Mouse (Mus musculus): ENCODE results near the gene Gpr183. TPM values are rescaled to one million over a fixed set of nuclear protein-coding genes. Genes with fewer than 3 reads are reported as not detected.

Gpr183 gene
- polyA plus RNA-seq, 1 experiment from 2014 or later, result 3.5 TPM

DNA sequence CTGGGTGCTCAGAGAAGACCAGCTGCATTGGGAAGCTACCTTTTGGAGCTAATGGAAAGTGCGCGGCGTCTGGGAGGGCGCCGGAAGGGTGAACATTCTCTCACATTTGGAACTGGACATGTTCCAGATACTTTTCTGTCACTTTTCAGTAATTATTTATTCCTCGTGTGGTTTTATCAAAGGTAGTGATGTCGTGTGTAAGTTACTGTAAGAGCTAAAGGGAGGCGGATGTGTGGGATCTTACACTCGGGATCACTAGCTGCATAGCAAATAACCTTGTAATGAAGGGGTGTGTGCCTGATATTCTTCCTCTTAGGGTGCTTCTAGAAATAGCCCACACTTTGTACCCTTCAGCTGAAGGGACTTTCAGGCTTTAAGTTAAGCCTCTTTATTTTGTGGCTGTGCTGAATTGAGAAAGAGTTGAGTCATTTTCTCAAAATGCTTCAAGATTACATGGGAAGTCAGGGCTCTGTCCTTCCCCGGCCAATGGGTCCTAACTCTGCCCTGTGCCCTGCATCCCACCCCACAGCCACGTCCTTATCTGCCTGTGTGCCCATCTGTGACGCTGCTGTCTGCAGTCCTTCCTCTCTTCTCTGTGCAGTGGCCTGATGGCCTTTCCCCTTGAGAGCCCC is 3.4 kb downstream of the Gpr183 start:
- Histone ChIP-seq H3K27ac (no peak overlapping the region), H3K9me3 (no peaks in the 10 kb centered on the region), H3K36me3 (no peaks in the 10 kb centered on the region), H3K4me1 (peaks cover 3% of the 10 kb centered on the region; the same call in 1 of the 2 replicates), H3K27me3 (no peaks in the 10 kb centered on the region), H3K4me2 (replicated peaks) (no peak overlapping the region), H3K4me3 (no peak overlapping the region), H3K9ac (no peak overlapping the region)
- WGBS, result 85% methylated on average over 12 of the region's 12 CpGs
- no peak for ATAC-seq (ENCODE audit: insufficient number of reproducible peaks, insufficient read depth, low FRiP score, low TSS enrichment)

DNA sequence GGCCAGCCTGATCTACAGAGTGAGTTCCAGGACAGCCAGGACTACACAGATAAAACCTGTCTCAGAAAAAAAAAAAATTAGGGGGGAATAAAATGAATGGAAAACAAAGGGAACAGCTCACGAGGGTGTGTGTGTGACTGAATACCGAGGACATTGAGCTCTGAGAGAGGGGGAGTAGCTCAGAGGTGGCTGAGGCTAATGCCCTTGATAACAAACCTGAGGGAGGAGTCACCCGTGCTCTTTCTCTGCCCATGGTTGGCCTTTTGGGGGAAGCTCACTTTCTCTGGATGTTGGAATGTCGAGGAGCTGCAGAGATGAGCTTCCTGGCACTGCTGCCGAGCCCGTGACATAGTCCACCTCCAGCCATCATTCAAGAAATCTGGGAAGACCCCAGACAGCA is 4.0 kb downstream of the Gpr183 start:
- no peak overlapping the region for H3K27ac ChIP-seq
- no peaks in the 10 kb centered on the region for H3K9me3 ChIP-seq
- WGBS, result 76% methylated on average over 6 of the region's 6 CpGs
- no peak overlapping the region for H3K4me2 ChIP-seq (replicated peaks)
- no peaks in the 10 kb centered on the region for H3K27me3 ChIP-seq
- no peak overlapping the region for H3K9ac ChIP-seq
- ATAC-seq (ENCODE audit: insufficient number of reproducible peaks, insufficient read depth, low FRiP score, low TSS enrichment), result no peak
- no peaks in the 10 kb centered on the region for H3K36me3 ChIP-seq
- H3K4me3 ChIP-seq, result no peak overlapping the region
- H3K4me1 ChIP-seq, result peaks cover 3% of the 10 kb centered on the region; the same call in 1 of the 2 replicates

DNA sequence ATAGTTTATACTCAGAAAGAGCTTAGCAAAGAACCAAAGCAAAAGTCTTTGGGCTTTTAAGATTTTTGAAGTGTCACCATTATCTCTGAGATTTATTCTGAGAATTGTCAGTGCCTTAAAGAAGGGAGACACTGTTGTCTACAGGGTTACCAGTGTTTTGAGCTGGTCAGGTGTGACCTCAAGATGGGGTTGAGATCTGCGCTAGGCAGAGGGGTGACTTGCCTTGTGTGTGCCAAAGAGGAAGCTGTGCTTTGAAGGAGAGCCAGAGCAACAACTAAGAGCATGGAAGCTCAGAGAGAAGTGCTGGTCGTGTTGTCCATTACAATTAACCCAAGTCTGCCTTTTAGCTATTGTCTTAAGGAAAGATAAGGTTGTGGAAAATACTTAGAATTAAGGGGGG is 4.5 kb downstream of the Gpr183 start:
- ATAC-seq (ENCODE audit: insufficient number of reproducible peaks, insufficient read depth, low FRiP score, low TSS enrichment), result no peak
- 79% methylated on average over 2 of the region's 2 CpGs for WGBS
- Histone ChIP-seq H3K27ac (no peak overlapping the region), H3K9ac (no peak overlapping the region), H3K36me3 (no peaks in the 10 kb centered on the region), H3K9me3 (no peaks in the 10 kb centered on the region), H3K4me2 (replicated peaks) (no peak overlapping the region), H3K27me3 (no peaks in the 10 kb centered on the region), H3K4me3 (no peak overlapping the region), H3K4me1 (peaks cover 3% of the 10 kb centered on the region; the same call in 1 of the 2 replicates)

- no peak overlapping the region for H3K4me3 ChIP-seq
- H3K27me3 ChIP-seq, result no peaks in the 10 kb centered on the region
- no peaks in the 10 kb centered on the region for H3K36me3 ChIP-seq
- H3K4me1 ChIP-seq, result peaks cover 3% of the 10 kb centered on the region; the same call in 1 of the 2 replicates
- no peak for ATAC-seq (ENCODE audit: insufficient number of reproducible peaks, insufficient read depth, low FRiP score, low TSS enrichment)
- no peak overlapping the region for H3K4me2 ChIP-seq (replicated peaks)
- no peak overlapping the region for H3K9ac ChIP-seq
- WGBS, result 87% methylated on average over 4 of the region's 4 CpGs
- no peak overlapping the region for H3K27ac ChIP-seq
- H3K9me3 ChIP-seq, result no peaks in the 10 kb centered on the region
Observed at GRCm38 (mm10) chr14:121960031-121960430, 5.0 kb downstream of the Gpr183 start.

DNA sequence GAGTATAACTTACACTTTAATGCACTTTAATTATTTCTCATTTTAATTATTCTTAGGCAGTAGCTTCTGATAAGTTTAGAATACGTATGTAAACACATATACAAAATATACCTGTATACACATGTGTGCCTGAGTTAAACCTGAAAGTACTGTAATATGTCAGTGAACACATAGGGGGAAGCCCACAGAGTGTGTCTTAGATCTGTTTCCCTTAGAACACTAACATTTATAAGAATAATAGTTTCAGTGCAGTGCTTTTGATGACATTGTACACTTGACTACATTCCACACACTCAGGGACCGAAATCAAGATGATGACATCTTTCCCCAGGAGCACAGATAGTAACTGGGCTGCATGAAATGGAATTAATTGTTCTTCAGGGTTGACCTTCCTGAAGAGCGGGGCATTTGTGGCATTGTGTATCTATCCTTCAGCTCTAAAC is 5.4 kb downstream of the Gpr183 start:
- Histone ChIP-seq H3K4me1 (peaks cover 3% of the 10 kb centered on the region; the same call in 1 of the 2 replicates), H3K4me2 (replicated peaks) (no peak overlapping the region), H3K27me3 (no peaks in the 10 kb centered on the region), H3K4me3 (no peak overlapping the region), H3K27ac (no peak overlapping the region), H3K9me3 (no peaks in the 10 kb centered on the region), H3K36me3 (no peaks in the 10 kb centered on the region), H3K9ac (no peak overlapping the region)
- no peak for ATAC-seq (ENCODE audit: insufficient number of reproducible peaks, insufficient read depth, low FRiP score, low TSS enrichment)
- 93% methylated on average over 3 of the region's 3 CpGs for WGBS

- Histone ChIP-seq H3K4me3 (no peak overlapping the region), H3K4me2 (replicated peaks) (no peak overlapping the region), H3K9me3 (no peaks in the 10 kb centered on the region), H3K9ac (no peak overlapping the region), H3K27ac (no peak overlapping the region), H3K27me3 (no peaks in the 10 kb centered on the region), H3K36me3 (0 out of 2 replicates have a peak, but pooled peaks cover 3% of the 10 kb centered on the region), H3K4me1 (peaks cover 3% of the 10 kb centered on the region; the same call in 1 of the 2 replicates)
- WGBS, result 87% methylated on average over 10 of the region's 10 CpGs
- no peak for ATAC-seq (ENCODE audit: insufficient number of reproducible peaks, insufficient read depth, low FRiP score, low TSS enrichment)
Observed at GRCm38 (mm10) chr14:121958751-121959537, 6.1 kb downstream of the Gpr183 start.

- H3K4me2 ChIP-seq (replicated peaks), result no peak overlapping the region
- no peaks in the 10 kb centered on the region for H3K27me3 ChIP-seq
- 92% methylated on average over 3 of the region's 3 CpGs for WGBS
- H3K27ac ChIP-seq, result no peak overlapping the region
- ATAC-seq (ENCODE audit: insufficient number of reproducible peaks, insufficient read depth, low FRiP score, low TSS enrichment), result no peak
- no peak overlapping the region for H3K9ac ChIP-seq
- H3K36me3 ChIP-seq, result 0 out of 2 replicates have a peak, but pooled peaks cover 3% of the 10 kb centered on the region
- H3K9me3 ChIP-seq, result no peaks in the 10 kb centered on the region
- no peak overlapping the region for H3K4me3 ChIP-seq
- no peaks in the 10 kb centered on the region for H3K4me1 ChIP-seq
Observed at GRCm38 (mm10) chr14:121958041-121958750, 6.8 kb downstream of the Gpr183 start.

GRCm38 (mm10) chr14:121957176-121957871 is 7.7 kb downstream of the Gpr183 start:
- H3K36me3 ChIP-seq, result 0 out of 2 replicates have a peak, but pooled peaks cover 3% of the 10 kb centered on the region
- ATAC-seq (ENCODE audit: insufficient number of reproducible peaks, insufficient read depth, low FRiP score, low TSS enrichment), result no peak
- H3K4me1 ChIP-seq, result no peaks in the 10 kb centered on the region
- H3K27me3 ChIP-seq, result no peaks in the 10 kb centered on the region
- H3K4me3 ChIP-seq, result no peak overlapping the region
- no peak overlapping the region for H3K27ac ChIP-seq
- H3K9ac ChIP-seq, result no peak overlapping the region
- H3K9me3 ChIP-seq, result no peaks in the 10 kb centered on the region
- 93% methylated on average over 10 of the region's 10 CpGs for WGBS
- no peak overlapping the region for H3K4me2 ChIP-seq (replicated peaks)

DNA sequence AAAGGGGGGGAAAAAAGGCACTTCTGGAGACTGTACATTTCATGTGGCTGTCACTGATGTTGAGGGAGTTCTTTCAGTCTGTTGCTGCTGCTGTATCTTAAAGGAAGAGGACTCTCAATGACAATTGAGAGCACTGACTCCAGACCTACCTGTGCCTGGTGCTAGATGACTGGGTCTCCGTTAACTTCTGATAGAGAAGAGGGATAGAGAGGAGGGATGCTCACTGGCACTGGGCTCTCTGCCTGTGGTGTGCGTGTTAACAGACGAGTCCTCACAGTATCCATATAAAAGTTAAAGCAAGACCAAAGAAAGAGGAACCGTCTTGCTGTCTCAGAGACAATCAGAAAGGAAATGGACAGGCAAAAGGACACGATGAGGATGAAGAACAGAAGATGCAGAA is 8.7 kb downstream of the Gpr183 start:
- no peak for ATAC-seq (ENCODE audit: insufficient number of reproducible peaks, insufficient read depth, low FRiP score, low TSS enrichment)
- H3K9ac ChIP-seq, result no peak overlapping the region
- 94% methylated on average over 5 of the region's 5 CpGs for WGBS
- no peak overlapping the region for H3K4me3 ChIP-seq
- H3K36me3 ChIP-seq, result 0 out of 2 replicates have a peak, but pooled peaks cover 3% of the 10 kb centered on the region
- H3K27ac ChIP-seq, result no peak overlapping the region
- no peaks in the 10 kb centered on the region for H3K27me3 ChIP-seq
- H3K4me2 ChIP-seq (replicated peaks), result no peak overlapping the region
- H3K9me3 ChIP-seq, result no peaks in the 10 kb centered on the region
- no peaks in the 10 kb centered on the region for H3K4me1 ChIP-seq

- Histone ChIP-seq H3K9me3 (no peaks in the 10 kb centered on the region), H3K27me3 (no peaks in the 10 kb centered on the region), H3K9ac (no peak overlapping the region), H3K4me3 (no peak overlapping the region), H3K4me2 (replicated peaks) (no peak overlapping the region), H3K4me1 (no peaks in the 10 kb centered on the region), H3K27ac (no peak overlapping the region), H3K36me3 (0 out of 2 replicates have a peak, but pooled peaks cover 3% of the 10 kb centered on the region)
- ATAC-seq (ENCODE audit: insufficient number of reproducible peaks, insufficient read depth, low FRiP score, low TSS enrichment), result no peak
- WGBS, result 79% methylated on average over 5 of the region's 5 CpGs
Observed at GRCm38 (mm10) chr14:121955176-121955795, 9.7 kb downstream of the Gpr183 start.

GRCm38 (mm10) chr14:121954608-121955007 is 10.4 kb downstream of the Gpr183 start:
- H3K27me3 ChIP-seq, result no peaks in the 10 kb centered on the region
- H3K4me3 ChIP-seq, result no peak overlapping the region
- WGBS, result 95% methylated on average over 12 of the region's 12 CpGs
- ATAC-seq (ENCODE audit: insufficient number of reproducible peaks, insufficient read depth, low FRiP score, low TSS enrichment), result no peak
- H3K9me3 ChIP-seq, result no peaks in the 10 kb centered on the region
- H3K27ac ChIP-seq, result no peak overlapping the region
- no peaks in the 10 kb centered on the region for H3K4me1 ChIP-seq
- no peak overlapping the region for H3K4me2 ChIP-seq (replicated peaks)
- 0 out of 2 replicates have a peak, but pooled peaks cover 3% of the 10 kb centered on the region for H3K36me3 ChIP-seq
- no peak overlapping the region for H3K9ac ChIP-seq

Data from embryonic facial prominence, embryonic 12.5 days (tissue).